Mouse (Mus musculus) lung, adult 2 months (tissue): Measurements from ENCODE around the gene Ptn.

ENCODE experiments used
- CTCF ChIP-seq: fragments of 200-500 bp; IDR thresholded peaks from 2 replicates; pipeline ENCODE4 v1.5.1; 2011; ENCODE audit warnings: mild to moderate bottlenecking, low read length, control low read depth; ENCODE audit not compliant: insufficient read depth
- POLR2A ChIP-seq: fragments of 200-500 bp; IDR thresholded peaks from 2 replicates; pipeline ENCODE4 v1.6.1; 2011; ENCODE audit warnings: low read depth, mild to moderate bottlenecking, control low read depth, low read length, borderline replicate concordance; ENCODE audit errors: extremely low read depth

DNA sequence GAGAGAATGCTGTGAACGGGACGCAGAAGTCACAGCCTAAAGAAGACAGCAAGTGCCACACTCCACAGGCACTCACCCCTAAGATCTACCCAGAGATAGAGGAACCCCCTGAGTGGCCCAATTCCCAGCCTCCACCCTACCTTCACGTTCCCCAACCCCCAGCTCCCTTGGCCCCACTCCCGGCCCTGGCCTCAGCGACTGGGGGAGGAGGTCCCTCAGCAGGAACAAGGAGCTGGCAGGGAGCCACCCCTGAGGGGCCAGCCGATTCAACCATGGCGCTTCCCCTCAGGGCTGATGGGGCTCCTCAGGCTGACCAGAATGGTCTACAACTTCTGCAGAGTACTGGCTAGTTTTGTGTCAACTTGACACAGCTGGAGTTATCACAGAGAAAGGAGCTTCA lies 81.9 kb downstream of the Ptn start:
- TF ChIP-seq CTCF (no peak), POLR2A (no peak)
